Mouse (Mus musculus) erythroblast, embryonic 14.5 days (primary cell): ENCODE measurements around the gene Pdhb.

ENCODE experiments used
- GATA1 ChIP-seq: IDR thresholded peaks from 2 replicates; pipeline ENCODE4 v1.6.1; 2012; ENCODE audit warnings: low read length, inconsistent platforms, mixed read lengths
- TAL1 ChIP-seq: IDR thresholded peaks from 3 replicates; pipeline ENCODE4 v1.6.1; 2012; ENCODE audit warnings: low read length, inconsistent platforms, mixed read lengths

DNA sequence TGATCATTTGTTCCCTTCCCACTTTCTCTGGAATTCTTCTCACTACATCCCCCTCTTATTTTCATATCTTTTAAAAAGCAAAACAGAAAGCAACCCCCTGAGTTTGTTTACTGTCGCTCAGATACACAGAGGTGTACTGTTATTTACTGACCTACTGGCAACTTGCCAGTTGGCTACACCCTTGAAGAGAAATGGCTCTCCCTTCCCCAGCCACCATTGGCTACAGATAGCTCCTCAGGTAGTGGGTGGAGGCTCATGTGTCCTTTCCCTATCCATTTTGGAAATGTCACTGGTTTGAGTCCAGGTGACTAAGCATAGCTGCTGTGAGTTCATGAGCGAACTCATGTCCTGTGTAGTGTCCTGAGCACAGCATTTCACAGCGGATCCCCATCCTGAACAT lies 28.9 kb upstream of the Pdhb start:
- no peak for TF ChIP-seq TAL1
- TF ChIP-seq GATA1 = no peak
